Mouse (Mus musculus) lung, embryonic 14.5 days (tissue): ENCODE measurements around the gene Psma5. TPM values are rescaled to one million over a fixed set of nuclear protein-coding genes. Genes with fewer than 3 reads are reported as not detected.
A peak's percentile ranks its signal among the peaks of the same experiment; 100 is the strongest.

Experiments
- ATAC-seq: fragments of 200-750 bp; cut with Nextera tagmentation; 2 replicates; pipeline ENCODE4 v1.8.0; 2017; ENCODE audit warnings: mild to moderate bottlenecking, moderate TSS enrichment, moderate library complexity; ENCODE audit not compliant: insufficient read depth
- DNase-seq: peaks from one replicate; pipeline ENCODE4 v3.0.0-alpha.2; 2015
- H3K27ac ChIP-seq: fragments of 300-500 bp; sonication (generic); 2 replicates; pipeline ENCODE4 v1.5.1; 2014; ENCODE audit warnings: low read depth, mild to moderate bottlenecking, moderate library complexity
- H3K27me3 ChIP-seq: fragments of 300-500 bp; sonication (generic); 2 replicates; pipeline ENCODE4 v1.6.1; 2014; ENCODE audit warnings: low read length, control low read depth; ENCODE audit not compliant: insufficient read depth
- H3K36me3 ChIP-seq: fragments of 300-500 bp; sonication (generic); 2 replicates; pipeline ENCODE4 v1.6.1; 2014; ENCODE audit warnings: control low read depth; ENCODE audit not compliant: insufficient read depth
- H3K4me1 ChIP-seq: fragments of 300-500 bp; sonication (generic); 2 replicates; pipeline ENCODE4 v1.6.1; 2014; ENCODE audit warnings: antibody characterized with exemption, control low read depth; ENCODE audit not compliant: insufficient read depth
- H3K4me2 ChIP-seq: fragments of 300-500 bp; sonication (generic); 2 replicates; pipeline ENCODE4 v1.6.1; 2014; ENCODE audit warnings: mild to moderate bottlenecking
- H3K4me3 ChIP-seq: fragments of 300-500 bp; sonication (generic); 2 replicates; pipeline ENCODE4 v1.5.1; 2014; ENCODE audit warnings: low read depth, low read length
- H3K9ac ChIP-seq: fragments of 300-500 bp; sonication (generic); 2 replicates; pipeline ENCODE4 v1.6.1; 2014
- H3K9me3 ChIP-seq: fragments of 300-500 bp; sonication (generic); 2 replicates; pipeline ENCODE4 v1.6.1; 2016; ENCODE audit warnings: low read depth, low read length, control low read depth
- CTCF ChIP-seq: IDR thresholded peaks from 2 replicates; pipeline ENCODE4 v1.5.1; 2016; ENCODE audit warnings: antibody characterized with exemption, low read depth
- WGBS: fragments of 180-500 bp; shearing (Covaris S2); extraction: QIAGEN DNeasy Blood & Tissue Kit; methylation state at CpG from one replicate; pipeline ENCODE4 v1.1.7; 2014; 5-methylcytosine and 5-hydroxymethylcytosine counted together
- polyA plus RNA-seq: library from polyadenylated mRNA; unstranded; fragments of >200 nt; fragmentation: Nextera tagmentation; extraction: Ambion mirVana; gene quantifications from 2 replicates; pipeline ENCODE4 v1.2.1, GENCODE M21; 2014

Psma5 gene
- polyA plus RNA-seq, 1 experiment from 2014 or later = 320 TPM

DNA sequence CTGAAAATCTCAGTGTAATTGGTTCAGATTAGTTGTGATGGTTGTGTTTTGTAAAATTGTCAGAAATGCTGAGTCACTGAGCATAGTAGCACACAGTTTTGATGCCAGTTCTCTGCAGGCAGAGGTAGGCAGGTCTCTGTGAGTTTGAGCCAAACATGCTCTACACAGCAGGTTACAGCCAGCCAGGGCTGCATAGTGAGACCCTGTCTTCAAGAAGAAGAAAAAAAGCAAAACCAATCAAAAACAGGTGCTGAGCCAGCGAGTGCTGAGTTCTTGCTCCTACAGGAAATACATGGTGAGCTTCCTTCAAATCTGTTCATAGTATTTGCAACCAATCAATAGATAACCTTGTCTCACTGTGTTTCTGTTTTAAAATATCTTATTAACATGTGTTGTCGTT is 61.8 kb downstream of the Psma5 start:
- Histone ChIP-seq H3K9me3 (no peaks in the 10 kb centered on the region), H3K4me1 (no peaks in the 10 kb centered on the region), H3K4me3 (no peak overlapping the region), H3K27ac (no peak overlapping the region), H3K9ac (no peak overlapping the region), H3K4me2 (no peak overlapping the region), H3K36me3 (no peaks in the 10 kb centered on the region), H3K27me3 (no peaks in the 10 kb centered on the region)
- no peak for DNase-seq
- WGBS = 55% methylated on average over 2 of the region's 2 CpGs
- no peak for ATAC-seq
- TF ChIP-seq CTCF = no peak

DNA sequence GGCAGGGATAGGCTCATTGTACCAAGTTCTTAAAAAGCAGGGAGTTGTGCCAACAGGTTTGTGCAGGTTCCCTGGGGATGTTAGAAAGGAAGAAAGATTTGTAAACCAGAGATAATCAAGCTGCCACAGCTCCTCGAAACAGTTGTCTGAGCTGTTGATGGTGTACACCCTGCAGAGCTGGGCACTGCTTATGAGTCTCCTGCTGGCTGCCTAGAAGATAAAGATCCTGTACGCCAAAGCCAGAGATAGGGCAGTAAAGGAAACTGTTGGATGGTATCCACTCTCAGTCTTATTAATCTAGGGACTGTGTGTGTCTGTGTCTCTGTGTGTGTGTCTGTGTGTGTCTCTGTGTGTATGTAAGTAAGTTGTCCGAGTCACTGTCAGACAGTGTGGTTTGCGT is 64.9 kb downstream of the Psma5 start:
- WGBS = 63% methylated on average over 4 of the region's 4 CpGs
- H3K9ac ChIP-seq = no peak overlapping the region
- no peak for TF ChIP-seq CTCF
- no peaks in the 10 kb centered on the region for H3K9me3 ChIP-seq
- H3K27ac ChIP-seq = no peak overlapping the region
- H3K27me3 ChIP-seq = no peaks in the 10 kb centered on the region
- H3K36me3 ChIP-seq = no peaks in the 10 kb centered on the region
- no peak overlapping the region for H3K4me3 ChIP-seq
- no peak for ATAC-seq
- H3K4me2 ChIP-seq = no peak overlapping the region
- H3K4me1 ChIP-seq = no peaks in the 10 kb centered on the region
- DNase-seq = no peak

DNA sequence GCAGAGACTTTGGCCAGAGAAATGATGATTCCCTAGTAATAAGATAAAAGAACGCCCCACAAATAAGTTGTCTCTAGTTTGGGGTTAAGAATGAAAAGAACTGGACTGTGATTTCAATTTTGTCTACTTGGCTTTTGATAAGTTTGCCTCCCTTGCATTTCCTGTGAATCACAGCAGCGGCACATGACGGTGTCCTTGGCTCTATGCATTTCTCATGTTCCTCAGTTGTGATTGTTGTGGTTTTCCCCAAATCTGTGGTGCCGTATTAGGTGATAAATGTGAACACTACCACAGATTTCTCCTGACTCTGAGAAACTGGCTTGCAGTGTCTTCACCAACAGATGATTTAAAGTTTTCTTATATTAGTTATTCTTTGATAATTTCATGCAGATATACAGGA is 65.4 kb downstream of the Psma5 start:
- Histone ChIP-seq H3K27me3 (no peaks in the 10 kb centered on the region), H3K4me3 (no peak overlapping the region), H3K4me2 (no peak overlapping the region), H3K9me3 (no peaks in the 10 kb centered on the region), H3K9ac (no peak overlapping the region), H3K36me3 (0 out of 2 replicates have a peak, but pooled peaks cover 4% of the 10 kb centered on the region), H3K27ac (no peak overlapping the region), H3K4me1 (no peaks in the 10 kb centered on the region)
- TF ChIP-seq CTCF = no peak
- 69% methylated on average over 4 of the region's 4 CpGs for WGBS
- no peak for ATAC-seq
- no peak for DNase-seq

DNA sequence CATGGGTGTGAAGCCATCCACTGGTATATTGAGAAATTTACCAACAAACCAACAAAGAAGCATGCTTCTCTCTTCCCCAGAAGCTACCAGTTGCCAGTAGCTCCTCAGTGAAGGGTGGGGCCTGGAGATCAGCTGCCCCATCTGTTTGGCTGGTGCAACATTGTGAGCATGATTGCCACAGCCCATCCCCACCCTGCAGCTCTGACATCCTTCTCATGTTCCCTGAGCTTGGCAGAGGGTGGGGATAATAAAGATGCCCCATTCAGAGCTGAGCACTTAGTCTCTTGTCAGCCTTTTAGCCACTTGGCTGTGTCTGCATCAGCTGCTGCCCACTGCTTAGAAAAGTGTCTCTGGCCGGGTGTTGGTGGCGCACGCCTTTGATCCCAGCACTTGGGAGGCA is 66.2 kb downstream of the Psma5 start:
- Histone ChIP-seq H3K36me3 (0 out of 2 replicates have a peak, but pooled peaks cover 6% of the 10 kb centered on the region), H3K27ac (no peak overlapping the region), H3K27me3 (no peaks in the 10 kb centered on the region), H3K4me2 (no peak overlapping the region), H3K4me3 (no peak overlapping the region), H3K9ac (no peak overlapping the region), H3K4me1 (no peaks in the 10 kb centered on the region), H3K9me3 (no peaks in the 10 kb centered on the region)
- ATAC-seq = no peak
- WGBS = 92% methylated on average over 3 of the region's 3 CpGs
- TF ChIP-seq CTCF = no peak
- DNase-seq = no peak

DNA sequence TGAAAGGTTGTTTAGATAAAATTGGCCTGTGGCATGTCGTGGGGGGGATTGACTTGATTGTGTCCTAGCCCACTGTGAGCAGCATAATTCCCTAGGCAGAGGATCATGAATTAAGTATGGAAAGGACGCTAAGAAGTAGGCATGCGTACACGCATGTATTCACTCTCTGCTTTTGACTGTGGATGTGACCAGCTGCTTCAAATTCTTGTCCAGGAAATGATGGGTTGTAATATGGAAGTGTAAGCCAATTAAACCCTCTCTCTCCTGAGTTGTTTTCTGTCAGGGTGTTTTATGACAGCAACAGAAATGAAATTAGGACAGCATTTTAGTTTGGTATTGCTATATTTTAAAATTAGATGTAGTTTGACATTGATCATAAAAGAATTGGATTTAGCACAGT is 68.1 kb downstream of the Psma5 start:
- H3K9me3 ChIP-seq = no peaks in the 10 kb centered on the region
- H3K27me3 ChIP-seq = no peaks in the 10 kb centered on the region
- H3K4me1 ChIP-seq = 0 out of 2 replicates have a peak, but pooled peaks cover 9% of the 10 kb centered on the region
- ATAC-seq = no peak
- no peak overlapping the region for H3K9ac ChIP-seq
- H3K4me3 ChIP-seq = no peak overlapping the region
- H3K27ac ChIP-seq = no peak overlapping the region
- no peak overlapping the region for H3K4me2 ChIP-seq
- peaks cover 9% of the 10 kb centered on the region; the same call in 1 of the 2 replicates for H3K36me3 ChIP-seq
- no peak for TF ChIP-seq CTCF
- no peak for DNase-seq
- 79% methylated on average over 4 of the region's 4 CpGs for WGBS

DNA sequence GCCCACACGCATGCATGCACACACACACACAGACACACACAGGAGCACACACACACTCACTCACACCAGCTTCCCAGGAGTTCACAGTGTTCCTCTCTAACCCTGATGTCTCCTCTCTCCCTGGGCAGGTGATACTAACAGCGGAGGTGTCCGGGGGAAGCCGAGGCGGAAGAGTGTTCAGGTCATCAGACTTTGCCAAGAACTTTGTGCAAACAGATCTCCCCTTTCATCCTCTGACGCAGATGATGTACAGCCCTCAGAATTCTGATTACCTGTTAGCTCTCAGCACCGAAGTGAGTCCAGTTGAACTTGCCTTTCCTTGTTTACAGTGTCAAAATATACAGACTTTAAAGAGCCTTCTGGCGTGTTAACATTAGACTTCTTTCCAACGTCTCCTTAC is 68.8 kb downstream of the Psma5 start:
- H3K9ac ChIP-seq = no peak overlapping the region
- DNase-seq = no peak
- H3K27me3 ChIP-seq = no peaks in the 10 kb centered on the region
- no peak overlapping the region for H3K4me3 ChIP-seq
- no peaks in the 10 kb centered on the region for H3K9me3 ChIP-seq
- no peak for ATAC-seq
- H3K36me3 ChIP-seq = peaks cover 12% of the 10 kb centered on the region; the same call in 1 of the 2 replicates
- no peak overlapping the region for H3K27ac ChIP-seq
- TF ChIP-seq CTCF = no peak
- no peak overlapping the region for H3K4me2 ChIP-seq
- WGBS = 73% methylated on average over 9 of the region's 9 CpGs
- H3K4me1 ChIP-seq = 0 out of 2 replicates have a peak, but pooled peaks cover 9% of the 10 kb centered on the region

DNA sequence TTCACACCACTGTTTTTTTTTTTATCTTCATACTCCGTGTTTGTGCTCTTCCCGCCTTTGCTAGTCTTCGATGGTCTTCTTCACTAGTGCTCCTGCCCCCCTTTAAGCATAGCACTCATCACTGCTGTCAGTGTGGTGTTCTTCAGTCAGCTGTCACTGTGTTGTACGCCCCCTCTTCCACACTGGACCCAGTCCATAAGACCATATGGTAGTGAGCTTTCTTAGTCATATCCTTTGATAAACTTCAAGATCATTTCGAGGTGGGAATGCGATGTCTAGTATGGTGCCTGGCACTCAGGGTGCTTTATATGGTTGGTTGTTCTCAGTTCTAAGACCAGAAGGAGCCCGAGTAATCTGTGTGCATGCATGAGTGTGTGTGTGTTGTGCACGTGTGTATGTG is 70.5 kb downstream of the Psma5 start:
- Histone ChIP-seq H3K4me2 (no peak overlapping the region), H3K27me3 (no peaks in the 10 kb centered on the region), H3K4me3 (no peak overlapping the region), H3K9ac (no peak overlapping the region), H3K4me1 (0 out of 2 replicates have a peak, but pooled peaks cover 9% of the 10 kb centered on the region), H3K36me3 (peaks cover 14% of the 10 kb centered on the region; the same call in 1 of the 2 replicates), H3K9me3 (no peaks in the 10 kb centered on the region), H3K27ac (peak overlapping the region; percentile 42; the same call in 1 of the 2 replicates)
- WGBS = 57% methylated on average over 8 of the region's 8 CpGs
- no peak for TF ChIP-seq CTCF
- peak; percentile 83 for ATAC-seq
- peak; percentile 87 for DNase-seq
